Mouse (Mus musculus) kidney, postnatal 0 days (tissue): Measurements from ENCODE around the gene Nudcd3. TPM values are rescaled to one million over a fixed set of nuclear protein-coding genes. Genes with fewer than 3 reads are reported as not detected.

Source experiments
- ATAC-seq: fragments of 200-750 bp; cut with Nextera tagmentation; replicated peaks from 2 replicates; pipeline ENCODE4 v1.8.0; 2017; ENCODE audit warnings: low read depth, moderate number of reproducible peaks, moderate TSS enrichment, moderate library complexity; ENCODE audit not compliant: low FRiP score
- DNase-seq: peaks from one replicate; pipeline ENCODE4 v3.0.0-alpha.2; 2016; ENCODE audit warnings: low spot score
- H3K27ac ChIP-seq: fragments of 300-500 bp; sonication (generic); 2 replicates; pipeline ENCODE4 v1.5.1; 2014; ENCODE audit warnings: mild to moderate bottlenecking
- H3K27me3 ChIP-seq: fragments of 300-500 bp; sonication (generic); 2 replicates; pipeline ENCODE4 v1.6.1; 2014; ENCODE audit warnings: low read length, mixed read lengths; ENCODE audit not compliant: insufficient read depth
- H3K36me3 ChIP-seq: fragments of 300-500 bp; sonication (generic); 2 replicates; pipeline ENCODE4 v1.6.1; 2014; ENCODE audit warnings: low read length, mixed read lengths; ENCODE audit not compliant: insufficient read depth
- H3K4me1 ChIP-seq: fragments of 300-500 bp; sonication (generic); replicated peaks from 2 replicates; pipeline ENCODE4 v1.6.1; 2014; ENCODE audit warnings: antibody characterized with exemption, low read length, mixed read lengths; ENCODE audit not compliant: insufficient read depth
- H3K4me2 ChIP-seq: fragments of 300-500 bp; sonication (generic); 2 replicates; pipeline ENCODE4 v1.6.1; 2014; ENCODE audit warnings: mild to moderate bottlenecking, low read length, moderate library complexity, mixed read lengths
- H3K4me3 ChIP-seq: fragments of 300-500 bp; sonication (generic); replicated peaks from 2 replicates; pipeline ENCODE4 v1.5.1; 2014; ENCODE audit warnings: low read depth, low read length
- H3K9ac ChIP-seq: fragments of 300-500 bp; sonication (generic); 2 replicates; pipeline ENCODE4 v1.6.1; 2014; ENCODE audit warnings: low read depth, low read length
- H3K9me3 ChIP-seq: fragments of 300-500 bp; sonication (generic); replicated peaks from 2 replicates; pipeline ENCODE4 v1.6.1; 2016; ENCODE audit warnings: low read length, inconsistent platforms, mixed read lengths
- CTCF ChIP-seq: IDR thresholded peaks from 2 replicates; pipeline ENCODE4 v1.5.1; 2016; ENCODE audit warnings: antibody characterized with exemption, low read depth, mild to moderate bottlenecking, moderate library complexity
- WGBS: fragments of 180-500 bp; shearing (Covaris S2); extraction: QIAGEN DNeasy Blood & Tissue Kit; methylation state at CpG from one replicate; pipeline ENCODE4 v1.1.7; 2014; 5-methylcytosine and 5-hydroxymethylcytosine counted together
- polyA plus RNA-seq: library from polyadenylated mRNA; unstranded; fragments of >200 nt; fragmentation: Nextera tagmentation; extraction: Ambion mirVana; gene quantifications from 2 replicates; pipeline ENCODE4 v1.2.1, GENCODE M21; 2015

The Nudcd3 gene
- polyA plus RNA-seq, 1 experiment from 2014 or later: 28.1 TPM

GRCm38 (mm10) chr11:6161549-6161948, 38.7 kb downstream of the Nudcd3 start:
- DNase-seq (no peak), ATAC-seq (no peak)
- Histone ChIP-seq H3K4me3 (no peak overlapping the region), H3K36me3 (no peaks in the 10 kb centered on the region), H3K9me3 (no peaks in the 10 kb centered on the region), H3K4me2 (no peak overlapping the region), H3K4me1 (no peaks in the 10 kb centered on the region), H3K27ac (no peak overlapping the region), H3K9ac (no peak overlapping the region), H3K27me3 (no peaks in the 10 kb centered on the region)
- TF ChIP-seq CTCF: no peak

GRCm38 (mm10) chr11:6160663-6161271, 39.4 kb downstream of the Nudcd3 start:
- Histone ChIP-seq H3K4me3 (no peak overlapping the region), H3K4me1 (no peaks in the 10 kb centered on the region), H3K27ac (no peak overlapping the region), H3K9ac (no peak overlapping the region), H3K4me2 (no peak overlapping the region), H3K36me3 (no peaks in the 10 kb centered on the region), H3K9me3 (no peaks in the 10 kb centered on the region), H3K27me3 (no peaks in the 10 kb centered on the region)
- 83% methylated on average over 3 of the region's 3 CpGs for WGBS
- TF ChIP-seq CTCF: no peak
- DNase-seq (no peak), ATAC-seq (no peak)

GRCm38 (mm10) chr11:6159704-6160275, 40.4 kb downstream of the Nudcd3 start:
- ATAC-seq (no peak), DNase-seq (no peak)
- no peaks in the 10 kb centered on the region for H3K9me3 ChIP-seq
- WGBS: 86% methylated on average over 4 of the region's 4 CpGs
- H3K27me3 ChIP-seq: no peaks in the 10 kb centered on the region
- no peak overlapping the region for H3K4me2 ChIP-seq
- no peaks in the 10 kb centered on the region for H3K4me1 ChIP-seq
- H3K36me3 ChIP-seq: no peaks in the 10 kb centered on the region
- no peak for TF ChIP-seq CTCF
- no peak overlapping the region for H3K27ac ChIP-seq
- H3K9ac ChIP-seq: no peak overlapping the region
- H3K4me3 ChIP-seq: no peak overlapping the region

- WGBS: 100% methylated on average over 1 of the region's 1 CpGs
Observed at GRCm38 (mm10) chr11:6158515-6158914, 41.7 kb downstream of the Nudcd3 start.

GRCm38 (mm10) chr11:6157119-6157518, 43.1 kb downstream of the Nudcd3 start:
- H3K9me3 ChIP-seq: no peaks in the 10 kb centered on the region
- no peaks in the 10 kb centered on the region for H3K27me3 ChIP-seq
- 90% methylated on average over 5 of the region's 5 CpGs for WGBS
- H3K4me3 ChIP-seq: no peak overlapping the region
- no peaks in the 10 kb centered on the region for H3K4me1 ChIP-seq
- no peak for ATAC-seq
- H3K4me2 ChIP-seq: no peak overlapping the region
- no peak for DNase-seq
- H3K9ac ChIP-seq: no peak overlapping the region
- no peaks in the 10 kb centered on the region for H3K36me3 ChIP-seq
- no peak for TF ChIP-seq CTCF
- no peak overlapping the region for H3K27ac ChIP-seq

More at GRCm38 (mm10) chr11:6158515-6158914, 41.7 kb downstream of the Nudcd3 start:
- Histone ChIP-seq H3K9me3 (no peaks in the 10 kb centered on the region), H3K27me3 (no peaks in the 10 kb centered on the region), H3K9ac (no peak overlapping the region), H3K4me2 (no peak overlapping the region), H3K27ac (no peak overlapping the region), H3K36me3 (no peaks in the 10 kb centered on the region), H3K4me3 (no peak overlapping the region), H3K4me1 (no peaks in the 10 kb centered on the region)
- TF ChIP-seq CTCF: no peak
- no peak for ATAC-seq
- DNase-seq: no peak

- ATAC-seq (no peak), DNase-seq (no peak)
- H3K27ac ChIP-seq: no peak overlapping the region
- H3K27me3 ChIP-seq: no peaks in the 10 kb centered on the region
- no peak overlapping the region for H3K9ac ChIP-seq
- WGBS: 79% methylated on average over 5 of the region's 5 CpGs
- H3K4me1 ChIP-seq: no peaks in the 10 kb centered on the region
- H3K4me3 ChIP-seq: no peak overlapping the region
- no peak for TF ChIP-seq CTCF
- no peaks in the 10 kb centered on the region for H3K36me3 ChIP-seq
- H3K9me3 ChIP-seq: no peaks in the 10 kb centered on the region
- no peak overlapping the region for H3K4me2 ChIP-seq
Observed at GRCm38 (mm10) chr11:6156651-6157050, 43.6 kb downstream of the Nudcd3 start.
